Mouse (Mus musculus) liver, postnatal 0 days (tissue): ENCODE data around the gene Wrb. TPM values are rescaled to one million over a fixed set of nuclear protein-coding genes. Genes with fewer than 3 reads are reported as not detected.
A peak's percentile ranks its signal among the peaks of the same experiment; 100 is the strongest.
"Not testable (repeated sequence)": the region's sequence is repeated elsewhere in the genome, so short reads cannot be mapped to it uniquely, and the experiment has no call there.

Experiments
- ATAC-seq: fragments of 200-750 bp; cut with Nextera tagmentation; 2 replicates; pipeline ENCODE4 v1.8.0; 2017; ENCODE audit warnings: mild to moderate bottlenecking, moderate library complexity
- DNase-seq: peaks from one replicate; pipeline ENCODE4 v3.0.0-alpha.2; 2016
- H3K27ac ChIP-seq: fragments of 300-500 bp; sonication (generic); 2 replicates; pipeline ENCODE4 v1.5.1; 2014; ENCODE audit warnings: antibody characterized with exemption, moderate library complexity, mild to moderate bottlenecking, low read depth
- H3K27me3 ChIP-seq: fragments of 300-500 bp; sonication (generic); 2 replicates; pipeline ENCODE4 v1.6.1; 2014; ENCODE audit warnings: low read length, control low read depth, mixed read lengths; ENCODE audit not compliant: insufficient read depth
- H3K36me3 ChIP-seq: fragments of 300-500 bp; sonication (generic); replicated peaks from 2 replicates; pipeline ENCODE4 v1.6.1; 2014; ENCODE audit warnings: mild to moderate bottlenecking, control low read depth, low read length, moderate library complexity, mixed read lengths; ENCODE audit not compliant: insufficient read depth
- H3K4me1 ChIP-seq: fragments of 300-500 bp; sonication (generic); 2 replicates; pipeline ENCODE4 v1.6.1; 2014; ENCODE audit warnings: antibody characterized with exemption, mild to moderate bottlenecking, control low read depth; ENCODE audit not compliant: insufficient read depth
- H3K4me2 ChIP-seq: fragments of 300-500 bp; sonication (generic); 2 replicates; pipeline ENCODE4 v1.6.1; 2014; ENCODE audit warnings: low read depth, mild to moderate bottlenecking, low read length, moderate library complexity, mixed read lengths
- H3K4me3 ChIP-seq: fragments of 300-500 bp; sonication (generic); 2 replicates; pipeline ENCODE4 v1.5.1; 2014; ENCODE audit warnings: low read depth, low read length
- H3K9ac ChIP-seq: fragments of 300-500 bp; sonication (generic); replicated peaks from 2 replicates; pipeline ENCODE4 v1.6.1; 2014; ENCODE audit warnings: mild to moderate bottlenecking, moderate library complexity
- H3K9me3 ChIP-seq: fragments of 300-500 bp; sonication (generic); 2 replicates; pipeline ENCODE4 v1.6.1; 2016; ENCODE audit warnings: mild to moderate bottlenecking, control low read depth, low read length, mixed read lengths
- CTCF ChIP-seq: sonication (generic); IDR thresholded peaks from 2 replicates; pipeline ENCODE4 v1.5.1; 2016; ENCODE audit warnings: antibody characterized with exemption, low read depth
- EP300 ChIP-seq: IDR thresholded peaks from 2 replicates; pipeline ENCODE4 v1.6.1; 2016; ENCODE audit warnings: antibody characterized with exemption, low read depth, mild to moderate bottlenecking
- WGBS: fragments of 180-500 bp; shearing (Covaris S2); extraction: QIAGEN DNeasy Blood & Tissue Kit; methylation state at CpG from one replicate; pipeline ENCODE4 v1.1.7; 2014; ENCODE audit not compliant: insufficient replicate concordance; 5-methylcytosine and 5-hydroxymethylcytosine counted together
- polyA plus RNA-seq: library from polyadenylated mRNA; unstranded; fragments of >200 nt; fragmentation: Nextera tagmentation; extraction: Ambion mirVana; gene quantifications from 2 replicates; pipeline ENCODE4 v1.2.1, GENCODE M21; 2015

The Wrb gene
- polyA plus RNA-seq, 1 experiment from 2014 or later = 6.1 TPM

- peak overlapping the region; percentile 80 for H3K4me3 ChIP-seq
- H3K9me3 ChIP-seq = no peaks in the 10 kb centered on the region
- no peak for ATAC-seq
- H3K9ac ChIP-seq = peak overlapping the region; percentile 86
- peak overlapping the region; percentile 94 for H3K27ac ChIP-seq
- peak overlapping the region; percentile 70 for H3K4me2 ChIP-seq
- 4% methylated on average over 9 of the region's 9 CpGs for WGBS
- peaks cover 8% of the 10 kb centered on the region; the same call in 1 of the 2 replicates for H3K4me1 ChIP-seq
- no peak for DNase-seq
- no peaks in the 10 kb centered on the region for H3K27me3 ChIP-seq
- H3K36me3 ChIP-seq = peaks cover 11% of the 10 kb centered on the region
- no peak for TF ChIP-seq CTCF
- TF ChIP-seq EP300 = no peak
These were observed 16.7 kb upstream of the Wrb start for GRCm38 (mm10) chr16:96128466-96128865.

DNA sequence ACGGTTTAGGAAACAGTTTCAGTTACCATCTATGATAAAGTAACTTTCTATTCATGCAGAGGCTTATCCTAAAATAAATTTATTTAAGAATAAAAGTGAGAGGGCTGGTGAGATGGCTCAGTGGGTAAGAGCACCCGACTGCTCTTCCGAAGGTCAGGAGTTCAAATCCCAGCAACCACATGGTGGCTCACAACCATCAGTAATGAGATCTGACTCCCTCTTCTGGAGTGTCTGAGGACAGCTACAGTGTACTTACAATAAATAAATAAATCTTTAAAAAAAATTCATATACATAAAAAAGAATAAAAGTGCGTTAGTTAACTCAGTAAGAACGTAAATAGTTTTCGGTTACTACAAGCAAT is 478 bp upstream of the Wrb start:
- not testable (repeated sequence) for H3K27ac ChIP-seq, DNase-seq, H3K4me1 ChIP-seq, H3K9ac ChIP-seq, H3K4me3 ChIP-seq, H3K27me3 ChIP-seq, H3K4me2 ChIP-seq, H3K36me3 ChIP-seq, H3K9me3 ChIP-seq
- peak; percentile 22 for ATAC-seq
- 25% methylated on average over 6 of the region's 6 CpGs for WGBS

- no peak for ATAC-seq
- WGBS = 1% methylated on average over 5 of the region's 5 CpGs
- TF ChIP-seq EP300 = no peak
- 0 out of 2 replicates have a peak, but pooled peaks have one; percentile 2 for TF ChIP-seq CTCF
These were observed 607 bp downstream of the Wrb start for GRCm38 (mm10) chr16:96145814-96146213.

GRCm38 (mm10) chr16:96148834-96149233 is 3.6 kb downstream of the Wrb start:
- H3K9ac ChIP-seq = no peak overlapping the region
- no peak overlapping the region for H3K27ac ChIP-seq
- 68% methylated on average over 6 of the region's 6 CpGs for WGBS
- no peak overlapping the region for H3K4me3 ChIP-seq
- no peaks in the 10 kb centered on the region for H3K27me3 ChIP-seq
- H3K4me1 ChIP-seq = peaks cover 3% of the 10 kb centered on the region
- H3K9me3 ChIP-seq = no peaks in the 10 kb centered on the region
- no peaks in the 10 kb centered on the region for H3K36me3 ChIP-seq
- TF ChIP-seq CTCF (no peak), EP300 (no peak)
- DNase-seq (no peak), ATAC-seq (no peak)
- no peak overlapping the region for H3K4me2 ChIP-seq

More at GRCm38 (mm10) chr16:96145814-96146213, 607 bp downstream of the Wrb start:
- H3K9ac ChIP-seq = peak overlapping the region; percentile 65
- H3K4me3 ChIP-seq = peak overlapping the region; percentile 69
- peak overlapping the region; percentile 93 for H3K4me2 ChIP-seq
- H3K9me3 ChIP-seq = no peaks in the 10 kb centered on the region
- H3K36me3 ChIP-seq = no peaks in the 10 kb centered on the region
- no peak overlapping the region for H3K27ac ChIP-seq
- peaks cover 3% of the 10 kb centered on the region for H3K4me1 ChIP-seq
- DNase-seq = no peak
- no peaks in the 10 kb centered on the region for H3K27me3 ChIP-seq

GRCm38 (mm10) chr16:96149311-96149710 is 4.1 kb downstream of the Wrb start:
- no peak for ATAC-seq
- Histone ChIP-seq H3K9me3 (no peaks in the 10 kb centered on the region), H3K36me3 (no peaks in the 10 kb centered on the region), H3K4me2 (no peak overlapping the region), H3K9ac (no peak overlapping the region), H3K4me1 (peaks cover 3% of the 10 kb centered on the region), H3K27ac (no peak overlapping the region), H3K4me3 (no peak overlapping the region), H3K27me3 (no peaks in the 10 kb centered on the region)
- WGBS = 76% methylated on average over 9 of the region's 9 CpGs
- TF ChIP-seq CTCF = no peak
- no peak for TF ChIP-seq EP300
- DNase-seq = no peak

- 50% methylated on average over 4 of the region's 4 CpGs for WGBS
- H3K9me3 ChIP-seq = no peaks in the 10 kb centered on the region
- no peak overlapping the region for H3K4me3 ChIP-seq
- no peaks in the 10 kb centered on the region; the same call in none of the 2 replicates for H3K4me1 ChIP-seq
- H3K27ac ChIP-seq = no peak overlapping the region
- no peak for TF ChIP-seq EP300
- no peak for TF ChIP-seq CTCF
- no peaks in the 10 kb centered on the region for H3K27me3 ChIP-seq
- no peaks in the 10 kb centered on the region for H3K36me3 ChIP-seq
- no peak for ATAC-seq
- DNase-seq = no peak
- H3K9ac ChIP-seq = no peak overlapping the region
- H3K4me2 ChIP-seq = no peak overlapping the region
These were observed 5.8 kb downstream of the Wrb start for GRCm38 (mm10) chr16:96150995-96151394.

GRCm38 (mm10) chr16:96151551-96151950 is 6.3 kb downstream of the Wrb start:
- Histone ChIP-seq H3K9ac (no peak overlapping the region), H3K27ac (no peak overlapping the region), H3K4me2 (no peak overlapping the region), H3K27me3 (no peaks in the 10 kb centered on the region), H3K36me3 (no peaks in the 10 kb centered on the region), H3K9me3 (no peaks in the 10 kb centered on the region), H3K4me1 (no peaks in the 10 kb centered on the region), H3K4me3 (no peak overlapping the region)
- ATAC-seq (peak; percentile 67), DNase-seq (peak; percentile 83)
- peak; percentile 92 for TF ChIP-seq CTCF
- no peak for TF ChIP-seq EP300
- 23% methylated on average over 9 of the region's 9 CpGs for WGBS
